Mouse (Mus musculus) G1E (cell line): ENCODE data around the gene Man2a1.

Experiments used
- CTCF ChIP-seq: IDR thresholded peaks from 2 replicates; pipeline ENCODE4 v1.5.1; 2012; ENCODE audit warnings: low read depth, low read length, inconsistent platforms, mixed read lengths
- GATA1 ChIP-seq: IDR thresholded peaks from 2 replicates; pipeline ENCODE4 v1.6.1; 2012; ENCODE audit warnings: borderline replicate concordance, low read length, inconsistent platforms, mixed read lengths
- GATA2 ChIP-seq: IDR thresholded peaks from 2 replicates; pipeline ENCODE4 v1.6.1; 2012; ENCODE audit warnings: low read depth, low read length, inconsistent platforms, borderline replicate concordance
- POLR2AphosphoS5 ChIP-seq: IDR thresholded peaks from 2 replicates; pipeline ENCODE4 v1.6.1; 2012; ENCODE audit warnings: low read depth, low read length, inconsistent platforms; ENCODE audit not compliant: insufficient replicate concordance
- TAL1 ChIP-seq: conservative IDR thresholded peaks from 2 replicates; pipeline ENCODE4 v1.6.1; 2012; ENCODE audit warnings: low read depth, low read length, inconsistent platforms, mixed read lengths

DNA sequence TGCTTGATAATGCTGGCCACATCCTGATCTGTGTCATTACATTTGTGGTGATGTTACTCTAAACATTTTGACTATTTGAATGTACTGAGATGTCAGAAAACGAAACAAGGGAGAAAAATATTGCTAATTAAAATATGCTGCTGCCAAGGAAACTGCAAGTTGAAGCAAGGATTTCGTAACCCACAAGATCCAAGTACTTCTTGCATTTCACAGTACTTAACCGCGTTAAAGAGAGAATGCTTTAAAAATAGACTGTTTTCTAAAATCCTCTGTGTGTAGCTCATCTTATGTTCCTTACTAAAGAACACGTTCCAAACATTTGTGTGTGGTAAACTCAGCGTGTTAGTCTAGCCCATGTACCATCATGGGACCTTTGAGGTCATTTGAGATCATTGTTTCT is 153.0 kb downstream of the Man2a1 start:
- TF ChIP-seq CTCF: no peak
- TF ChIP-seq GATA1: no peak
- TF ChIP-seq TAL1: no peak
- no peak for TF ChIP-seq GATA2
- no peak for TF ChIP-seq POLR2AphosphoS5
